Mouse (Mus musculus): ENCODE measurements around the gene Gba2. TPM values are rescaled to one million over a fixed set of nuclear protein-coding genes. Genes with fewer than 3 reads are reported as not detected.
"Not testable (repeated sequence)": the region's sequence is repeated elsewhere in the genome, so short reads cannot be mapped to it uniquely, and the experiment has no call there.

Gene Gba2
- total RNA-seq, 2 experiments from 2014 or later, result 67.8 to 71.5 TPM

- DNase-seq (ENCODE audit: low spot score in 2 of 2), result peak; percentile 40 to 57
- intact Hi-C loops (cut with DNase I), result loop anchor here (5.0 kb wide), 2 partner anchors 63 to 118 kb away; partner anchors contain the start of genes Arhgef39 and Tesk1
Measured at GRCm38 (mm10) chr4:43560243-43560611, 18.4 kb downstream of the Gba2 start.

DNA sequence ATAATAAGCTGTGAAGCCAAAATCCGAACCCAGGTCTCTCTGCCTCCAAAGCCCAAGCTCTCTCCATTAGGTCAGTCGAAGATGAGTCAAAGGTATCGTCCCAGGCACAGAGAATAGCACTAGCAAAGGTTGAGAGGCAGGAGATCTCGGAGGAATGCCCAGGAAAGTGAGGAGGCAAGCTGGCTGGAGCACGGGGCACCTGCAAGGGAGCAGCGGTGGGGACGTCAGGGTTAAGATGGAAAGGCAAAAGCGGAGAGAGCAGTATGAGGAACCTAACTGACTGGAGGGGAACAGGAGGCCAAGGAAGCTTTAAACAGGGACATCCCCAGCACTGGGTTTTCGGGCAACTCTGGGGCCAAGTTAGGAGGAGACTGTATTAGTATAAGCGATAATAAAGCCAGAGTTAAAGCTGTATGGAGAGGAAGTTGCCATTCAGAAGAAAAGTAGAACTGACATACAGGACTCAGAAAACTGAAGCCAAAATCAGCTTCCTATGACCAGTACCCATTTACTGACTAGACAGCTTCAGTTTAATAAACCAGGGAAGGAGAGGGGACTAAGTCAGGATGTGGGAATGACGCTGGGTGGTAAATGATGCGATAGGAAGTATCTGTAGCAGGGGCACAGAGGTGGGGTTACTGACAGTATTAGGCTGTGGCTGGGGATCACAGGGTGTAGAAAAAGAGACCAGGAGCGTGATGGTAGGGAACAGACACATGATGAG, 19.0 kb downstream of the Gba2 start:
- no peak for DNase-seq (ENCODE audit: low spot score in 2 of 2)
- intact Hi-C loops (cut with DNase I), result loop anchor here (5.0 kb wide), 2 partner anchors 62 to 117 kb away; partner anchors contain the start of genes Arhgef39 and Tesk1

DNA sequence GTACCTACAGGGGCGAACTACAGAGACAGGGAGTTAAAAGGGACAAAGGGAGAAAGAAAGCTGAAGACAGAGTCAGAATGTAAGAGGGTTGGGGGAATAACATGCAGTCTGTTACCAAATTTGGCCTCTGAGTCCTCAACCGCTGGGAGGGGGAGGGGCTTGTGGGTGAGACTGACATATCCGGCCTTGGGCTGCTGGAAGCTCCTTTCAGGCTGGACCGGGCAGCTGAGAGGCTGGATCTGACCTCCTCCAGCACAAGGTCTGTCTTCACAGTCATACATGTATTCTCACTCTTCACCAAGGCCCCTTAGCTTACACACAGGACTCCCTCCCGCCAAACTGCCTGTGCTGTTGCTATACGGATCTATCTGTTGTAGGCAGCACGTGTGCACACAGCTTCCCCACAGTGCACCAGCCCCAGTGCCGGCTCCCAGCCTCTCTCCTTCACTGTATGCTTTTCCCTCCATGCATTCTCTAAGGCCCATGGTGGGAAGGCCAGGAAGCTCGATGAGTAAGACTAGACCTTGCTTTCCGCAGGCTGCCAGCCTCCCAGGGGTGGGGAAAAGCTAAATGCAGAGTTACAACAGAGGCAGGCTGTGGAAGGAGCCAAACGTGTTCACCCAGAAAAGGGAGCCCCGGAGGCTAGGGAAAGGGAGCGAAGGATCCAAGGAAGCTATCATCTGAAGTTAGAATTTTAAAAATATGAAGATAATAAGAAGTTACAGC, 19.9 kb downstream of the Gba2 start:
- intact Hi-C loops (cut with DNase I), result no loop called here
- peak in 1 of 2 experiments; percentile 38 for DNase-seq (ENCODE audit: low spot score in 2 of 2)

DNA sequence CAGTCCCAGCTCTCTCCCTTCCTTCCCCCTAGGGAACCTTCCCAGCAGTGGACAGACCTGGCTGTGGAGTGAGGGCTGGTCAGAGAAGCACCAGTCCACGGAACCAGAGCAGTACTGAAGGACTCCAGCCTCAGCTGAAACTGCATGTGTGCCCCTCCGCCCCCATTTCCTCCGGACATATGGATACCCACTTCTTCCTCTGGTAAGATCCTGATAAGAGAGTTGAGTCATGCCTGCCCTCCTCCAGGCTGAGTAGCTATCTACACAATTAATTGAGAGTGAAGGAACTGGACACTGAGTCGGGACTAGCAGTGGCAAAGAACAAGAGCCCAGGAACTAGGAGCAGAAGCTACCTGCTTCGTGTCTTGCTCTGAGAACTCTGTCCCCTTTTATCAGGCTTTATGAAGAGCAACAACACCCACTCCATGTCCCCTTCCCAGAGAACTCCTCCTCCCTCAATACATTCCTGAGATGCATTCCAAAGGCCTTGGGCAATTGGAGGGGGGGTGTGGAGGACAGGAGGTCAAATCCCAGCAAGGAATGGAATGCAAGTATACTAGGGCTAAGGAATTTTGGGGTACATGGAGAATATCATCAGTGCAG, 20.5 kb downstream of the Gba2 start:
- intact Hi-C loops (cut with DNase I), result no loop called here
- DNase-seq (ENCODE audit: low spot score in 2 of 2), result no peak

- DNase-seq (ENCODE audit: low spot score in 2 of 2), result no peak
- intact Hi-C loops (cut with DNase I), result no loop called here
Measured at GRCm38 (mm10) chr4:43555926-43556325, 22.7 kb downstream of the Gba2 start.

DNA sequence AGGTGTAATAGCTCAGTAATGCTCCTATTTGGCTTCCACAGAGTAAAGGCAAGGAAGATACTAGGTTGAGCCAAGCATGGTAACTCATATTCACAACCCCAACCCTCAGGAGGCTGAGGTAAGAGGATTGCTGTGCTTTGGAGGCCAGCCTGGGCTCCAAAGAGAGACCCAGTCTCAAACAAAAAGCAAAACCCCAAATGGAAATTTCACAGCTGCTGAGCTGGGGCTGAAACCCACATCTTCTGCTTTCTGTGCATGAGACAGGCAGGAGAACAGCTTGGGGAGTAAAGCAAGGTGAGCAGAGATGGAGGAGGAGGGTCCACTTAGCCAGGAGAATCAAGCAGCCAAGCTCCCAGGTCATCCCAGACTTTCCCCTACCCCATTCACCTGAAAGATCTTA, 24.8 kb downstream of the Gba2 start:
- DNase-seq (ENCODE audit: low spot score in 2 of 2), result no peak
- intact Hi-C loops (cut with DNase I), result no loop called here

- intact Hi-C loops (cut with DNase I), result no loop called here
- DNase-seq (ENCODE audit: low spot score in 2 of 2), result peak; percentile 45 to 53
Measured at GRCm38 (mm10) chr4:43552437-43552836, 26.2 kb downstream of the Gba2 start.

GRCm38 (mm10) chr4:43551854-43552253, 26.8 kb downstream of the Gba2 start:
- intact Hi-C loops (cut with DNase I); DNase-seq (ENCODE audit: low spot score in 2 of 2): not testable (repeated sequence)

GRCm38 (mm10) chr4:43549055-43549454, 29.6 kb downstream of the Gba2 start:
- intact Hi-C loops (cut with DNase I), result no loop called here
- no peak for DNase-seq (ENCODE audit: low spot score in 2 of 2)

DNA sequence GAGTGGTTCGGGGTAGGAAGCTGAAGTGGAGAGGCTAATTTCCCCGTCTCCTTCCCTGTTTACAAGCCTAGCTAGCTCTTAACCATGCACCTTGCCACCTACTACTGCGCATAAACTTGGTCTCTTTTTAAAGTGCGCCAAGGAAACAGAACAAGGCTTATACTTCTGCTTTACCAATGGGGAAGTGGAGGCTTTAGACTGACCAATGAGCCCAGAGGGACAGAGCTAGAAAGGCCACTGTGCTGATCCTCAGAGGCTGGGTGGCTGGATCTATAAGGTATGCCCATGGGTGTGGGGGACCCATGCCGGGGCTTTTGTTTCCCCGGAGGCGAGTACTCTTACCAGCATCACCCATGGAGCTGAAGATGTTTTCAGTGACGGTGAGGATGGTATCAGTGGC, 31.5 kb downstream of the Gba2 start:
- intact Hi-C loops (cut with DNase I), result no loop called here

DNA sequence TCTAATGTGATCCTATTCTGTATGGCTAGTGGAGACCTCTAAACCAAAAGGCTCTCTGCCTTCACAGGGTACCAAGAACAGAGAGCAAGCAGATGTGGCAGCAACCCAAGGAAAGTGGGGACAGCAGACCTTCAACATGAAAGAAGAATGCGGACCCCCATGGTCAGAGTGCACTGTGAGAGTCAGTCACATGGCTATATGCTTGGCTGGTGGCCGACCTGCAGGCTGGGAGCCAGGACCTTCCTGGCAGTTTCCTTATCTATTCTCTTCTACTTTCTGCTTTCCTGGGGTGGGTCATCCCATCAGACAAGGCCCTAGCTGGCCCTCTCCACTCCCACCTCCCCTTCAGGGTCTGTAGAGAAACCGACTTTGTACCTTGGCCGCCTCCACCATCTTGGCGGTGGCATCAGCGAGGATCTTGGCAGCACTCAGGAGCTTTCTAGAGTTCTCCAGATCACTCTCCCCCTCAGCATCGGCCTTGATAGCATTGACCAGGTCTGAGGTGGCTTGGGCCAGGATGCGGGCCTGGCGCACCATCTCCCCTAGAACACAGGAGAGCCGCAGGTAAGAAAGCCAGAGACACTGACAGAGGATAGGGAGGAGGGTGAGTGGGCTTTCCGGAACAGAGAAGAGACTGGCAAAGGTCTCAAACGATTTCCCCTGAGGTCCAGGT, 32.2 kb downstream of the Gba2 start:
- intact Hi-C loops (cut with DNase I), result no loop called here

More for the DNA sequence above, 31.5 kb downstream of the Gba2 start:
- no peak for DNase-seq (ENCODE audit: low spot score in 2 of 2)

DNA sequence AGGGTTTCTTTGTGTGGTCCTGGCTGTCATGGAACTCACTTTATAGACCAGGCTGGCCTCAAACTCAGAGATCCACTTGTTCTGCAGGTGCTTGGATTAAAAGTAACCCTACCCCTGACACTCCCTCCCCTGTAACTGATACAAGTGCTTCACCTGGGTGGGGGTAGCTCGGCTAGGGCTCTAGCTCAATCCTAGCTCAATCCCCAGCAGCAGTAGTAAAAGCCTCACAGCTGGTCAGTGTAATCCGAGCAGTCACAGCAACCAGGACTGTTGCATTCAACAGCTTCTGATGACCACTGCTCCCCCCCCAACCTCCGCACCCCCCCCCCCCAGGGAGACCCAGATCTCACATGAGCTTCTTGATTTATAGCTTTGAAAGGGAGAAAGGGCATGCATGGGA, 36.6 kb downstream of the Gba2 start:
- intact Hi-C loops (cut with DNase I), result no loop called here
- DNase-seq (ENCODE audit: low spot score in 2 of 2), result no peak

More for the DNA sequence above, 32.2 kb downstream of the Gba2 start:
- no peak for DNase-seq (ENCODE audit: low spot score in 2 of 2)

DNA sequence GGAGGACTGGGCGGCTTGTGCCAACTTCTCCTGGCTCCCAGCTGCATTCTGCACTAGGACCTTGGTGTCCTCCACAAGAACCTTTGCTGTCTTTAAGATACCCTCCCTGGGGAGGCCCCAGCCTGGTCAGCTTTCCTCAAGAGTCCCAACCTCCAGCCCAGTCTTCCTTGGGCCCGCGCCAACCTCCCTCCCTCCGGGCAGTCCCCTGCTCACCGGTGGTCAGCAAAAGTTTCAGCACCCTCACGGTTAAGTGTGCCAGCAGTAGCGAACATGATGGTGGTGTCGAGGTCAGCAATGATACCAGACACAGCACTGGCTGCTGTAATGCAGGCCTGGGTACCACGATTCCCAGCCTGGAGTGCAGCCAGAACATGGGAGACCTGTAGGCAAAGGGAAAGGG, 42.6 kb downstream of the Gba2 start:
- intact Hi-C loops (cut with DNase I), result no loop called here
- no peak for DNase-seq (ENCODE audit: low spot score in 2 of 2)

DNA sequence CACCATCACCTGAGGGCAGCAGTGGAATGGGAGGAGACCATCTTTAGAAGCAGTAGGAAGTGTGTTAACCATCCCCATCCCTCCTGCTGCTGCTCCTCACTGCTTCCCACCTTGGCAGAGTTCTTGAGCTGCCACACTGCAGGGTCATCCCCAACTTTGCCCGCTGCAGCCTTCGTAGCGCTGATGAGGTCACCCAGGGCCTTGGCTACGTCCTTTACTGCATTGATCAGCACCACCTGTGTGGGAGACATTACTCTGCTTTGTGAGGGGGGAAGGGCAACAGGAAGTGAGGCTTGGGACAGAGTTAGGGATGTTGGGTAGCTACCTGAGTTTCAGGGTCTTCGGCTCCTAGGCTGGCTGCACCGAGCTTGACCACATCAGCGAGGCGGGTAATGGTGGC, 43.0 kb downstream of the Gba2 start:
- no peak for DNase-seq (ENCODE audit: low spot score in 2 of 2)
- intact Hi-C loops (cut with DNase I), result no loop called here

DNA sequence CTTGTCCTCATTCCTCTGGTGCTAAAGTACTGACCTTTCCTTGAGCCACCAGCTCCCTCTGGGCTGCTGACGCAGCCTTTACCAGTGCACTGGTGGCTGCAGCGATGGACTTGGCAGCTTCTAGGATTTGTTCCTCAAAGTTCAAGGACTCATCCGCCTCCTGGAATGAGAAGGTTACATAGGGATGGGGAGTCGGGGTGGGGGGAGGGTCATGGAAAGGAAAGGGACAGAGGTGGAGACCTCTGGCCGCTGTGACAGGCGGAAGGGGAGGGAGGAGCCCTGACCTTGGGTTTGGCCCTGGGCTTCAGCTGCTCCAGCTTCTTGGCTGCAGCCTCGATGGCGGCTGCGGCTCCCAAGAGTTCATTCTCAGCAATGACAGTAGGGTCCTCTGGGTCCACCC, 45.4 kb downstream of the Gba2 start:
- intact Hi-C loops (cut with DNase I), result no loop called here

GRCm38 (mm10) chr4:43530581-43530980, 48.1 kb downstream of the Gba2 start:
- intact Hi-C loops (cut with DNase I), result no loop called here

More for the DNA sequence above, 45.4 kb downstream of the Gba2 start:
- DNase-seq (ENCODE audit: low spot score in 2 of 2), result no peak

DNA sequence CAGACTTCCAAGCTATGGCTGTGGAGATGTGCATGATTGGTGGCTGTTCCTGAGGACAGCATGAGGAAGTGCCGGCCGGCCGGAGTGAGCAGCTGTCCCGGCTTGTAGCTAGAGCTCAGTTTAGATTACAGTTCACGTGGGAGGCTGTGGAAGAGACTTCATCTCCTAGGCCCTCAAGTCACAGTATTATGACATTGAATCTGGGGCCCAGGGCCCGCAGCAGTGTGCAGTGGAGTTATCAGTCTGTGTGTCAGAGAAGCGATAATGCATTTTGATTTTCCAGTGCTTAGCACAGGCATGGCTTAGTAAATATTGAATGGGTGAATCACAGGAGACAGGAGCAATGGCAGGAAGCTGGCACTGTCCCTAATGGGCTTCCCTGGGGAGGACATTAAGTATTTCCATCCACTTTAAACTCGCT, 48.6 kb downstream of the Gba2 start:
- DNase-seq (ENCODE audit: low spot score in 2 of 2), result peak in 1 of 2 experiments; percentile 22
- intact Hi-C loops (cut with DNase I), result no loop called here

More at GRCm38 (mm10) chr4:43530581-43530980, 48.1 kb downstream of the Gba2 start:
- peak; percentile 84 to 88 for DNase-seq (ENCODE audit: low spot score in 2 of 2)

GRCm38 (mm10) chr4:43528487-43528886, 50.2 kb downstream of the Gba2 start:
- intact Hi-C loops (cut with DNase I), result no loop called here
- DNase-seq (ENCODE audit: low spot score in 2 of 2), result no peak

DNA sequence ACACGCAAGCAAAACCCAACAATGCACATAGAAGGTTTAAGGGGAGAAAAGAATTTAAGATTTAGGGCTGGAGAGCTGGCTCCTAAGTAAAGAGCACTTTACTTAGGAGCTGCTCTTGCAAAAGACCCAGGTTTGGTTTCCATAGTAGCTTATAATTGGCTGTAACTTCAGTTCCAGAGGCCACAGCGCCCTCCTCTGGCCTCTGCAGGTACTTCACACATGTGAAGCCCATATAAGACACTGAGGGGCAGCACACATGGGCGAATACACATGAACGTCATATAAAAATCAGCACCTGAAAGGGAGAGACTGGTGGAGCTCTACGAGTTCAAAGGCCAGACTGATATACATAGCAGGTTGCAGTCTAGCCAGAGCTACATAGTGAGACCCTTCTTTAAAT, 50.8 kb downstream of the Gba2 start:
- DNase-seq (ENCODE audit: low spot score in 2 of 2), result peak in 1 of 2 experiments; percentile 39
- intact Hi-C loops (cut with DNase I), result no loop called here

GRCm38 (mm10) chr4:43519956-43520355, 58.7 kb downstream of the Gba2 start:
- intact Hi-C loops (cut with DNase I), result no loop called here
- DNase-seq (ENCODE audit: low spot score in 2 of 2), result peak; percentile 87 to 92
